Comparison of ENCODE assay signal across 8 mouse cellular contexts in the genomic region with DNA sequence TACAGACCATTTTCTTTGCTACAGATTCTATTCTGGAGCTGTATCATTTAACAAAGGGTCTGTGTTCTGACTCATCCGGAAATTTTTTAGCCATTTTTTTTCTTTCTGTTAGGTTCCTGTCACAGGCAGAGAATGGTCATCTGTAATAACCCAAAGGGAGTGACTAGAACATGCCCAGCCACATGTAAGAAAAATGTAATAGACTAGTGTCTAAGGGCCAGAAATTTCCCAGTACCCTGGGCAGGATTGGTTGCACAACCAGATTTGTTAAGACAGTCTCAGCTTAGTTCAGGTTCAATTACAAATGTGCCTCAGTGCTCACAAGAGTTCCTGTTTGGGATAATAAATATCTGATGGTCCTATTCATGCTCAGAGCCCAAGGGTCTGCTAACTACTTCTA.
DNase-seq lines count a peak whose midpoint lies in the region; ATAC-seq lines count a peak whose summit lies in the region.

No protein-coding gene starts in this region.

- no peak overlapping the region for H3K9ac ChIP-seq in heart, embryonic 13.5 days
- no peak overlapping the region for H3K9ac ChIP-seq in limb, embryonic 15.5 days
- no peak overlapping the region for H3K9ac ChIP-seq in stomach, embryonic 16.5 days (ENCODE audit: low read length)

- DNase-seq in heart, postnatal 36 days = no peak
- peak; percentile 16 for DNase-seq in lung, postnatal 25 days (ENCODE audit: low spot score)
- no peak for DNase-seq in lung, adult 18-20 months
- no peak for DNase-seq in adrenal gland, postnatal 36 days
- no peak for DNase-seq in left cerebral cortex, adult 8-10 months (ENCODE audit: low spot score in 2 of 2)

- no peaks in the 10 kb centered on the region for H3K9me3 ChIP-seq in heart, embryonic 13.5 days
- no peaks in the 10 kb centered on the region for H3K9me3 ChIP-seq in limb, embryonic 15.5 days
- H3K9me3 ChIP-seq in stomach, embryonic 16.5 days (replicated peaks; ENCODE audit: control insufficient read depth, low read length) = no peaks in the 10 kb centered on the region

- no peak overlapping the region for H3K4me3 ChIP-seq in heart, embryonic 13.5 days
- H3K4me3 ChIP-seq in limb, embryonic 15.5 days = no peak overlapping the region
- no peak overlapping the region for H3K4me3 ChIP-seq in stomach, embryonic 16.5 days (replicated peaks; ENCODE audit: low read length)

- intact Hi-C loops in heart, postnatal 36 days (cut with DNase I) = no loop called here

- H3K27ac ChIP-seq in heart, embryonic 13.5 days (replicated peaks) = peak overlapping the region; percentile 85; the same call in 1 of the 2 replicates
- H3K27ac ChIP-seq in limb, embryonic 15.5 days = peak overlapping the region; percentile 88
- H3K27ac ChIP-seq in stomach, embryonic 16.5 days (ENCODE audit: low read length) = peak overlapping the region; percentile 91

- 56% methylated on average over 1 of the region's 1 CpGs for WGBS in heart, embryonic 13.5 days
- 62% methylated on average over 1 of the region's 1 CpGs for WGBS in limb, embryonic 15.5 days
- 30% methylated on average over 1 of the region's 1 CpGs for WGBS in stomach, embryonic 16.5 days

- no peak for ATAC-seq in heart, embryonic 13.5 days (ENCODE audit: extremely low read depth, insufficient number of reproducible peaks, low FRiP score, low TSS enrichment)
- ATAC-seq in limb, embryonic 15.5 days (ENCODE audit: insufficient number of reproducible peaks, low FRiP score, low TSS enrichment, low read depth) = no peak
- ATAC-seq in stomach, embryonic 16.5 days (ENCODE audit: insufficient read depth, low FRiP score) = no peak

- H3K4me1 ChIP-seq in heart, embryonic 13.5 days = peaks cover 33% of the 10 kb centered on the region
- peaks cover 24% of the 10 kb centered on the region for H3K4me1 ChIP-seq in limb, embryonic 15.5 days
- peaks cover 24% of the 10 kb centered on the region for H3K4me1 ChIP-seq in stomach, embryonic 16.5 days (ENCODE audit: control insufficient read depth, insufficient read depth, low read length)

- H3K36me3 ChIP-seq in heart, embryonic 13.5 days = no peaks in the 10 kb centered on the region
- no peaks in the 10 kb centered on the region for H3K36me3 ChIP-seq in limb, embryonic 15.5 days
- H3K36me3 ChIP-seq in stomach, embryonic 16.5 days (ENCODE audit: control insufficient read depth, insufficient read depth, low read length) = no peaks in the 10 kb centered on the region

- no peak overlapping the region for H3K4me2 ChIP-seq in heart, embryonic 13.5 days
- H3K4me2 ChIP-seq in limb, embryonic 15.5 days = no peak overlapping the region
- H3K4me2 ChIP-seq in stomach, embryonic 16.5 days (ENCODE audit: low read depth, low read length) = no peak overlapping the region

- no peaks in the 10 kb centered on the region for H3K27me3 ChIP-seq in heart, embryonic 13.5 days (replicated peaks)
- no peaks in the 10 kb centered on the region for H3K27me3 ChIP-seq in limb, embryonic 15.5 days
- no peaks in the 10 kb centered on the region for H3K27me3 ChIP-seq in stomach, embryonic 16.5 days (ENCODE audit: control insufficient read depth, insufficient read depth, low read length)
